Mouse (Mus musculus) megakaryocyte-erythroid progenitor cell, adult 5-6 weeks (primary cell): ENCODE measurements around the gene Tor2a. TPM values are rescaled to one million over a fixed set of nuclear protein-coding genes. Genes with fewer than 3 reads are reported as not detected.
A peak's percentile ranks its signal among the peaks of the same experiment; 100 is the strongest.

ENCODE experiments used
- ATAC-seq: replicated peaks from 2 replicates; pipeline ENCODE4 v1.8.0; 2016; ENCODE audit warnings: mild to moderate bottlenecking, inconsistent platforms; ENCODE audit not compliant: severe bottlenecking, poor library complexity, low FRiP score, low TSS enrichment
- total RNA-seq, 2 experiments: library from RNA; stranded (forward) in 1 of 2; stranded (reverse) in 1 of 2; fragments of 200-1000, 215-1000 nt in 1 of 2; fragments of >200 nt in 1 of 2; fragmentation: Nextera tagmentation in 1 of 2; gene quantifications; 2 replicates each; pipeline ENCODE4 v1.2.3; 2014 to 2017

Tor2a gene
- total RNA-seq, 2 experiments from 2014 or later, result 17.1 to 30.9 TPM

DNA sequence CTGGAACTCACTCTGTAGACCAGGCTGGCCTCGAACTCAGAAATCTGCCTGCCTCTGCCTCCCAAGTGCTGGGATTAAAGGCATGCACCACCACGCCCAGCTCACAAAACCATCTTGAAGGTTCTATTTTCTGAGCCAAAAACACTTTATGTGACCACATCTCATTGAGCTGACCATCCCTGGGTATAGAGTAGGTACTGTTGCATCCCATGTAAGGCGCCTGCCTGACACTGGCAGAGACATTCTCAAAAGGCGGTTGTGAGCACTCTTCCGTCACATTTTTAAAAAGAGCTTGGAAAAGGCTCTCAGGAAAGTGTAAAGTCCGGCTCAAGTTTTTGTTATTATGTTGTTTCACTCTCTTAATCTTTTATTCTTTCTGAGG is 369 bp upstream of the Tor2a start:
- ATAC-seq, result 0 out of 2 replicates have a peak, but pooled peaks have one; percentile 1

DNA sequence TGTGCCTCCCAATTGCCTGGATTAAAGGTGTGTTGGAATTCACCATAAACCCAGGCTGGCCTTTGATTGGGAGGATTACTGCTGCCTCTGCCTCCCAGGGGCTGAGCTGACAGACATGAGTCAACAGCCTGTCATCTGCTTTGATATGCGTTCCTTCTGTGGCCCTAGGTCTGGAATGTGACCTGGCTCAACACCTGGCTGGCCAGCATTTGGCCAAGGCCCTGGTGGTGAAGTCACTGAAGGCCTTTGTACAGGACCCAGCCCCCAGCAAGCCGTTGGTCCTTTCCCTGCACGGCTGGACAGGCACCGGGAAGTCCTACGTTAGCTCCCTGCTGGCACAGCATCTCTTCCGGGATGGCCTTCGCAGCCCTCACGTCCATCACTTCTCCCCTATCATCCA is 1.5 kb downstream of the Tor2a start:
- no peak for ATAC-seq

DNA sequence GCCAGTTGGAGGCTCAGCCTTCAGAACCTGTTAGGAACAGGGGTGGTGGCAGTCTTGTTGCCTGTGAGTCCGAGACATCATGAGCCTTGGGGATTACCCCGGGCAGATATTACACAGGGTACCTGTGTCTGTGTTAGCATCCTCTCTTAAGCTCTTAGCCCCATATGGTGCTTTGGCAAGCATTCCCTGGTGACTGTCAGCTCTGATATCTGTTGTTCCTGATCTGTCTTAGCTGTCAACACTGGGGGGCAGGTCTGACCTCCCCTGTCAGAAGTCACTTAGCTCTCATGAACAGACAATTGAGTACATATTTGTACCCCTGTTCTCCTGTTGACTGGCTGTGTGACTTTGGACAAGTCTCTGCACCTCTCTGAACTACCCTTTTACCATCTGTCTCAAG is 2.0 kb downstream of the Tor2a start:
- no peak for ATAC-seq

DNA sequence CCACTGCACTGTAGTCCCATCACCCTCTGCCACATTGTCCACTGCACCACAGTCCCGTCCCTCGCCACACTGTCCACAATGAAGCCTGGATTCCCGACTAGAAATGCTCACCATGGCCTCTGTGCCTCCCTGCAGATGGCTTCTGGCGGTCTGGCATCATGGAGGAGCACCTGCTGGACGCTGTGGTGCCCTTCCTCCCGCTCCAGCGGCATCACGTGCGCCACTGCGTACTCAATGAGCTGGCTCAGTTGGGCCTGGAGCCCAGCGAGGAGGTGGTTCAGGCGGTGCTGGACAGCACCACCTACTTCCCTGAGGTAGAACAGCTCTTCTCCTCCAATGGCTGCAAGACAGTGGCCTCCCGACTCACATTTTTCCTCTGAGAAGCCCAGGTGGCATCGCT is 4.3 kb downstream of the Tor2a start:
- no peak for ATAC-seq

DNA sequence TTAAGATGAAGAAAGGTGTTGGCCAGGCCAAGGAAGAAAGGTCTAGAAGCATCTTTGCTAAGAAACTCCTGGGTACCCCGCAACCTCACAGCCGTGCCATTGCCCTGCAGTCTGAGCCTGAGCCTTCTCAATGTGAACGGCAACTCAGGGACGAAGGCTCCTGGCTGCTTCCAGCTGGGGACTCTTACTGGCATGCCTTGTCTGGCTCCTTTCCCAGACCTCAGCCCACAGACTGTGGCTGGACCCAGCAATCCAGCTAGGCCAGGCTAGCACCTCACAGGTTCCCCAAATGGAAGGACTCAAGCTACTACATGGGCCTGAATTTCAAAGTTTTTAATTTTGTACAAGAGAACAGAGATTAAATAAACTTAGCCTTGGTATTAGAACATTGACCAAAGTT is 4.8 kb downstream of the Tor2a start:
- ATAC-seq, result no peak

DNA sequence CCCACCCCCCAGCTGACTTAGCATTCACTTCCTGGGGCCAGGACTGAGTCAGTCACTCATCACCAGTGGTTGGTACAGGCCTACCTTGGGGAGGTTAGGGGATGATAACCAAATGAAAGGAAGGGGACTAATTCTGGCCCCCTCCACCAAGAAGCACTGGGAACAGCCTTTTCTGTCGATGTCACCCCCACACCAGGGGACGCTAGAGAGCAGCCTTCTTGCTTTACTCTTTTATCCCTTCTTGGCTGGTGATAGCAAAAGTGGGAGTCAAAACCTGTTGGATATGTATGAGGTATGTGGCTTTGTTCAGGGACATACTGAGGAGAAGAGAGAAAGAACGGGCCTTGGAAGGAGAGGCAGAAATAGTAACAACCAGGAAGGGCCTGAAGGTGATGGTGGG is 6.3 kb downstream of the Tor2a start:
- no peak for ATAC-seq

DNA sequence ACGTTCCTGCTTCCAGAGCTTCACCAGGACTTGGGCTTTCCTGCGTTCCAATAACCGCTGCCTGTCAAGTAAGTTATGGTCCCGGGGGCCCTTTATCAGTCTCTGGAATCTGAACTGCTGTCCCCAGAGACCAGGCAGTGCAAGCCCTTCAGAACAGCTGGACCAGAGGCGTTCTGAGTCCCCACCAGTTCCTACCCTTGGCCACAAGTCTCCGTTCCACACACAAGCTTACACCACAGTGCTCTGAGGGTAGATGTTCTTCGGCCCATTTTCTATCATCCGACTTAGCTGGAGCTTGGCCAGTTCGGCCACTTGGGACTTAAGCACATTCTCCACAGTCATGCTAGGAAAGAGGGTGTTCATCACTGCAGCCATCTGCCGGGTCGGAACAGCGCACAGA is 10.2 kb downstream of the Tor2a start:
- ATAC-seq, result no peak

DNA sequence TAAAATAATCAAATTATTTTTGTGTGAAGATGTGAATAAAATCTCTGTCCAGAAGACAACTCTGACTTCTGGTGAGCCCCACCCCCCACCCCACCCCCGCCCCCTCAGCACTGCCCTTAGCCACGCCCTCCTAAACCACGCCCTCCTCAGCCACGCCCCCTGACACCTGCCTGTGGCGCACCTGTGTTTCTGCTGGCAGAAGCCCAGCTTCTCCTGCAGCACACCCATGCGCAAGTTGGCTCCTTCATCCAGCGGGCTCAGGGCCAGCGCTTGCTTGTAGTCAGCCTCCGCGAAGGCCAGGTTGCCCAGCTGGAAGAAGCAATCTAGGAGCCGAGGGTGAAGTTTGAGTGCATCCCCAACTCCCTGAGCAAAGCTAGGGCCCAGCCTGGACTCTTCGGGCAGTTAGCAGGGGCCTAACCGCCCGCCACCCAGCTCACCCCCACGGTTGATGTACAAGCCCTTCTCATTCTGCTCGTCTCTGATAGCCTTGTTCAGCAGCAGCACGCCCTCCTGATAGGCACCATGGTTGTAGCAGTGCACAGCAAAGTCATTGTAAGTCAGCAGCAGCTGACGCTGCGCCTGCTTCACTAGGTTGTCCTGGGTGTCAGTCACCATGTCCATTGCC is 11.7 kb downstream of the Tor2a start:
- ATAC-seq, result peak; percentile 86

DNA sequence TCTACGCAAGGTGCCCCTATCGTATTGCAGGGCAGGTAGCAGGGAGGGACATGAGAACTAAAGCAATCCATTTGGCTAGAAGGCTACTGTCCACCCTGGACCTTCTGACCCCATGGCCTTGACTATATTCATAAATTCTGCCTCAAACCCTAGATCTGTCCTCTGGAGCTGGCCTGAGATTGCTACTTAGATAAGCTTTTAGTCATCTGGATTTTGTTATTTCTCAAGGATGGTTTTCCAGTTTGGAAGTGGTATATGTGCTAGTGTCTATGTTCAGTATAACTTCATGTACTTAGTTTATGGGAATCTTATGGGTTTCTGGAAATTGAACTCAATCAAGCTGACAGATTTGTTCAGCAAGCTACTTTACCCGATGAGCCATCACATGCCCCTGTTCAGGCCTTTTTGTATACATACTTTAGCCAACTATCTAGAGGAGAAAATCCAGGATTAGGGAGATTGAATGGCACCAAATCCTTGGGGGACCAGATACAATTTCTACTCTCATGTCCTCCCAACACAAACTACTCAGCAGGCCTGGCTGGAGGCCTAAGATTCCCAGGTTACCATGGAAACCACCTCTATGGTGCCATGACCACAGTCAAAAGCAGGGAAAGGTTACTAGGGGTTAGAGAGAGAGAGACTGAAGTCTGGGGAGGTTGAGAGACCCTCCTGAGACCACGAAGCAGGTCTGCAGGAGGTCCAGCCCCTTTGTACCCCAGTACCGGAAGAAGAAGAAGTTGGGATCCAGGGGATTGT is 12.5 kb downstream of the Tor2a start:
- no peak for ATAC-seq

DNA sequence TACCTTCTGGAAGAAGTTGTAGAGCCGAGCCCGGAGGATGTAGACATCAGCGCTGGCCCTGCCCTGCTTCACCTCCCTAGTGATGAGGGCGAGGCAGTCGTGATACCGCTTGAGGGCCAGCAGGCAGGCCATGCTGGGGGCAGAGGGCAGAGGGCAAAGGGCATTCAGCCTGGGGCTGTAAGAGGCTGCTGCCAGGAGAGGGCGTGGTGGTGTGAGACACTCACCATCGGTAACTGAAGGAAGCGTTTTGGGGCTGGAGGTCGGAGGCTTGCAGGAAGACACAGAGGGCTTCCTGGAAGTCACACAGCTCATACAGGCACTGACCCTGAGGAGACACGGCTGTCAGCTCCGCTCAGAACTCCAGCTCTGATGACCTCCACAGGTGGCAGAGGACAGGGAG is 14.9 kb downstream of the Tor2a start:
- no peak for ATAC-seq

DNA sequence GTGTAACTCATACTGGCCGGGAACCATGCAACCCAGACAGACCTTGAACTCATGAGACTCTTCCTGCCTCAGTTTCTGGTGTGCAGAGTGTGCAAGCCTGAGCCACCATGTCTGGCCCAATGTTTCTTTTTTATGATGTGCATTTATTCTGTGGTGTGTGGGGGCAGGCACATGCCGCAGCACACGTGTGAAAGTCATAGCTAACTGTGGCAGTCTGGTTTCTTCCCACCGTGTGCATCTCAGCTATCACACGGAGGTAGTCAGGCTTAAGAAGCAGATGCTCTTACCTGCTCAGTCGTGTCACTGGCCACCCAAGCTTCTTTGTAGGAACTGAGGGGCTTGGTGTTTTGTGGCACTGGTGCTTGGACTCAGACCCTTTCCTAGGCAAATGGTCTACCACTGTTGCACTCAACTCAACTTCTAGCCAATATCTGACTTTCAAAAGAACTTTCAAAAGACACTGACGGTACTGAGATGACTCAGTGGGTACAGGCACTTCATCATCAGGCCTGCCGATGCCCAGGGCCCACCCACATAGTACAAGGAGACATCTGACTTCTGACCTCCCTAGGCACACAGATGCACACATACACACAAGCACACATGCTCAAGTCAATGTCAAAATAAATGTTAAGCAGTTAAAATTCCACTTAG is 15.7 kb downstream of the Tor2a start:
- no peak for ATAC-seq

DNA sequence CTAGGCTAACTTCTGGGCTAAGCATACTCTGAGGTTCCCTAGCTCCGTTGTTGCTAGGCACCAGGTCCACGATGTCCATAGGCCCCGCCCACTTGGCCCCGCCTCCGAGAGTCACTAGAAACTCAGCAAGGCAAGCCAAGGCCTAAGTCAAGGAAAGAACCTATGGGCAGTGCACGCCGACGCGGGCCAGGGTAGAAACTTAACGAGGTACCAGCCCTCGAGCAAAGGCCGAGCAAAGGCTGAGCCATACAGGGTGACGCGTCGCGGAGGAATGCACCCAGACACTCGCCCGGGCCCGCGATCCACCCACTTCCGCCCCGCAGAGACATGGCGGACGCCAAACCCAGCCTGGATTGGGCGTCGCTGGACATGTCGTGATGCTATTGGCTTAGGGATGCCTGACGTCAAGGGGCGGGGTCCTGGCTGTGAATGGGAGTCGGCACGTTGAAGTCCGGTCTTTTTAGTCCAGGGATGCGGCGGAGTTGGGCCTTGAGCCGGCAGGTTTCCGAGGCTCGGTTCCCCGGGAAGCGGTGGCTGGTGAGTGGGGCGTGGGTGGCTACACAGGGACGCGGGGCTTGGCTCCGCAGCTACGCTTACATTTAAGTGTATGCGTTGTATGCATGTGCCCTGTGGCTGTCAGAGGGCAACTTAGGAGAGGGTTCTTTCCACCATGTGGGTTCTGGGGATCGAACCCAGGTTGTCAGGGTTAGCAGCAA is 18.5 kb downstream of the Tor2a start, which contains the start of the genes Ttc16 and Ptrh1:
Gene Ttc16 (minus strand): TSS at position 275 of the 716 bp plus-strand sequence.
Gene Ptrh1 (plus strand): TSS at position 428 of the 716 bp plus-strand sequence.
- ATAC-seq, result peak; percentile 94

DNA sequence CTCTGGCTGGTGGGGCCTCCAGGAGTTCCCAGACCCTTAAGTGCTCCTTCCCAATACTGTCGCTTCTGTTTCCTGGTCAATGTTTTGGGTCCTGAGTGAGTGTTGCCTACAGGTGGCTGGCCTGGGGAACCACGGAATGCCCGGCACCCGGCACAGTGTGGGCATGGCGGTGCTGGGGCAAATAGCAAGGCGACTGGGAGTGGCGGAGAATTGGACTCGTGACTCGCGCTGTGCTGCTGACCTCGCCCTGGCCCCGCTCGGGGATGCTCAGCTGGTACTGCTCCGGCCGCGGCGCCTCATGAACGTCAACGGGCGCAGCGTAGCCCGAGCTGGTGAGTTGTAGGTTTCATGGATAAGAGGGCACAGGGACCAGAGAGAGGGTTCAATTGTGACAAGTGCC is 19.2 kb downstream of the Tor2a start:
- ATAC-seq, result no peak

DNA sequence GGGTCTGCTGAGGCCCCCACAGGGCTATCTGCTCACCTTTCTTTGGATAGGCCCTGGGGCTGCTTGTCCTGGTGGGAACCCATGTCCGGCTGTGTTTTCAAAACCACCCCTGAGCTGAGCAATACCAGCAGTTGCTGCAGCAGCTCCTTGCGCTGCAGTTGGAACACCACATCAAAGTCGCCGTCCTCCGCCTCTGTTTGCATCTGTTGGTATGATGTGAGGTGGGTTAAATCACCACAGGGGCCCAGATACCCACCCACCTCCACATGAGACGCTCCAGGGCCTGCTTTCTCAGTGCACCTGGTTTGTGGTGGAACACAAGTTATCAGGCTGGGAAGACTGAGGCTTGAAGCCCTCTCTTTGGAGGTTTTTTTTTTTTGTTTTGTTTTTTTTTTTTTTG is 21.0 kb downstream of the Tor2a start:
- no peak for ATAC-seq

DNA sequence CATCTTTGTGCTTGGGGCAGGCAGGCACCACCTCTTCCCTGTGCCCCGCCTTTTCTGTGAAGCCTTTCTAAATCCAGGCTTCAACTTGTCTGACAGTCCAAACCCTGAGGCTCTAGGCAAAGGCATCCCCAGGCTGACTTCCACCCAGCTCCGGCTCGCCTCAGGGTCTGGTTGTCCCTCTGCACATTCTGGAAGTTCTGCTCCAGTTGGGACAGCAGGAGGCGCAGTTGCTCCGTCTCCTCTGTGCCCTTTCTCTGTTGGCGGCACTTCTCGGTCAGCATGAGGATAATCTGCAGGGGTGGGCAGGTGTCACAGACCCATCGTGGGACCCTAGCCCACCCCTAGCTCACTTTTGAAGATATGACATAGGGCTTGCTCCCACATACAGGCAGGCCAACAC is 22.1 kb downstream of the Tor2a start:
- 0 out of 2 replicates have a peak, but pooled peaks have one; percentile 24 for ATAC-seq

DNA sequence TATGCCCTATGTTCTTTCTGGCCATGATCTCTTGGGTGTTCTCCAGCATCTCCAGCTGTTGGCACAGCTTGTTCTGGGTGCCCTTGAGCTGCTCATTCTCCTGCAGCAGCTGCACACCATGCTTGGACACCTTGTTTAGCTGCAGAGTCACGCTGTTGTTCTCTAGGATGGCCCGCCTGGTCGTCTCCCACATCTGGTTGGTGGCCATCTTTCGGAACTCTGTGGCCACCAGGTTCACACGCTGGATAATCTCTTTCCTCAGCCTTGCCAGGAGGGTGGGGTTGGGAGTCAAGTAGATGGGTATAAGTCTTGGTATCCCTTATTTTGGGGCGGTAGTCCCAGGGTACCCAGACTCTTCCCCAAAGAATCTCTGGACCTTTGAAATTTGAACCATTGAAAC is 22.7 kb downstream of the Tor2a start:
- no peak for ATAC-seq

DNA sequence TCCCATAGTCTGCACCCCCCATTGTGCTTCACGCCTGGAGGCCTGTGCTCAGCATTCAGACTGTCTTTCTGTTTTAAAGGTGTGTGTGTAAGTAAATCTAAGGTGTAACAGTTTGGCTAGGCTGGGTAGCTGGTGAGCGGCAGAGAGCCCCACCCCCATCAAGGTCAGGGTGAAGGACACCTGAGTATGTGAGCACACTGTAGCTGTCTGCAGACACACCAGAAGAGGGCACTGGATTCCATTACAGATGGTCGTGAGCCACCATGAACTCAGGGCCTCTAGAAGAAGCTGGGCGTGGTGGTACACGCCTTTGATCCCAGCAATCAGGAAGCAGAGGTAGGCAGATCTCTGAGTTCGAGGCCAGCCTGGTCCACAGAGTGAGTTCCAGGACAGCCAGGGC is 24.7 kb downstream of the Tor2a start:
- no peak for ATAC-seq

DNA sequence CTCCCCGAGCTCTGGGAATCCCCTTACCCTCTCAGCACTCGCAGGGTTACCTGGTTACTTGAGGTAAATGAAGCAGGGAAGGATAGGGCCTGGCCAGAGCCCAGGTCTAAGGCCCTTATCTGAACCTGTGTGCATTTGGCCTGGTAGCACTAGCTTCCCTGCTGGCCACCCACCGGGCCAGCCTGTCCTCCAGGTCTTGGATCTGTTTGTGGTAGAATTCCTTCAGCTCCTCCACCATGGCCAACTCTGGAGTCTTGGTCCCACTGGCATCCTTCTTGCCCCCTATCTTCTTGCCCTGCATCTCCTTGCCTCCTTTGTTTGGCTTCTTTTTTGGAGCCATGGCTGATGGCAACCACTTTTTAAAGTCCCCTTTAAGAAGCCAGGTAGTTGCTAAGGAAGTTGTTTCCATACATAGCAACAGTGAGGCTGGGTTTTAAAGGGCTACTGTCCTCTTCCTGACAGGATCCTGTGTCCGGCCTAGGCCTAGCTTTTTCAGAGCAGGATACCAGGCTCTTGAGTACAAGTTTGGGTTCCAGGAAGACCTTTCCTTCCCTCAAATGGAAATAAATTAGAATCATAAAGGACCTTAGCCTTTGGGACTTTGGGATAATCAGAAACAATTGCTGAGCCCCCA is 27.1 kb downstream of the Tor2a start, which contains the start of gene Cfap157:
Gene Cfap157 (minus strand): TSS at position 381 of the 634 bp plus-strand sequence.
- no peak for ATAC-seq

DNA sequence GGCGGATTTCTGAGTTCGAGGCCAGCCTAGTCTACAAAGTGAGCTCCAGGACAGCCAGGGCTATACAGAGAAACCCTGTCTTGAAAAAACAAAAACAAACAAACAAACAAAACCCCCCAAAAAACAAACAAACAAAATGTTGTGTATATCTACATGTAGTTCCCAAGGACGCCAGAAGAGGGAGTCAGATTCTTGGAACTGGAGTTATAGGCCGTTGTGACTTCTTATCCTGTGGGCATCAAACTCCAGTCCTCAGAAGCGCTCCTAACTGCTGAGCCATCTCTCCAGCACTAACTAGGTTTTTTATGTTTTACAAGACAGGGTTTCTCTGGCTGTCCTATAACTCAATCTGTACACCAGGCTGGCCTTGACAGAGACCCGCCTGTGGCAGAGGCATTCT is 30.1 kb downstream of the Tor2a start:
- no peak for ATAC-seq
